Mouse (Mus musculus): ENCODE measurements around the gene Hs3st1.

- TF ChIP-seq CTCF (IDR thresholded peaks at IDR 0.05; ENCODE audit: low read depth, low read length), result no peak
- no peak for TF ChIP-seq POLR2A (IDR thresholded peaks at IDR 0.05; ENCODE audit: extremely low read depth, insufficient read depth, low read length)
Measured at GRCm38 (mm10) chr5:39777094-39777710, 21.9 kb upstream of the Hs3st1 start.

Measured in liver, adult 2 months (tissue).